Mouse (Mus musculus) liver, embryonic 11.5 days (tissue): ENCODE data around the gene Lce1i. TPM values are rescaled to one million over a fixed set of nuclear protein-coding genes. Genes with fewer than 3 reads are reported as not detected.

ENCODE experiments used
- ATAC-seq: fragments of 200-750 bp; cut with Nextera tagmentation; replicated peaks from 2 replicates; pipeline ENCODE4 v1.8.0; 2017; ENCODE audit warnings: moderate number of reproducible peaks, mild to moderate bottlenecking, moderate TSS enrichment, moderate library complexity; ENCODE audit not compliant: low FRiP score
- DNase-seq: peaks from one replicate; pipeline ENCODE4 v3.0.0-alpha.2; 2017; ENCODE audit warnings: low spot score
- H3K27ac ChIP-seq: fragments of 300-500 bp; sonication (generic); 2 replicates; pipeline ENCODE4 v1.5.1; 2014; ENCODE audit warnings: mild to moderate bottlenecking, low read depth, low read length, control low read depth
- H3K27me3 ChIP-seq: fragments of 300-500 bp; sonication (generic); replicated peaks from 2 replicates; pipeline ENCODE4 v1.6.1; 2014; ENCODE audit warnings: low read length, mixed read lengths; ENCODE audit not compliant: control insufficient read depth, insufficient read depth
- H3K36me3 ChIP-seq: fragments of 300-500 bp; sonication (generic); 2 replicates; pipeline ENCODE4 v1.6.1; 2014; ENCODE audit warnings: mild to moderate bottlenecking, low read length, moderate library complexity, mixed read lengths; ENCODE audit not compliant: control insufficient read depth, insufficient read depth
- H3K4me1 ChIP-seq: fragments of 300-500 bp; sonication (generic); replicated peaks from 2 replicates; pipeline ENCODE4 v1.6.1; 2014; ENCODE audit warnings: low read length, mixed read lengths; ENCODE audit not compliant: control insufficient read depth, insufficient read depth
- H3K4me2 ChIP-seq: fragments of 300-500 bp; sonication (generic); 2 replicates; pipeline ENCODE4 v1.6.1; 2014; ENCODE audit warnings: mild to moderate bottlenecking, control low read depth, moderate library complexity
- H3K4me3 ChIP-seq: fragments of 300-500 bp; sonication (generic); 2 replicates; pipeline ENCODE4 v1.5.1; 2014; ENCODE audit warnings: low read depth, low read length, control low read depth
- H3K9ac ChIP-seq: fragments of 300-500 bp; sonication (generic); 2 replicates; pipeline ENCODE4 v1.6.1; 2014; ENCODE audit warnings: low read depth, low read length, control low read depth
- H3K9me3 ChIP-seq: fragments of 300-500 bp; sonication (generic); 2 replicates; pipeline ENCODE4 v1.6.1; 2016; ENCODE audit warnings: low read length, inconsistent platforms, mixed read lengths; ENCODE audit not compliant: control insufficient read depth
- WGBS: fragments of 180-500 bp; shearing (Covaris S2); extraction: QIAGEN DNeasy Blood & Tissue Kit; methylation state at CpG from one replicate; pipeline ENCODE4 v1.1.7; 2014; 5-methylcytosine and 5-hydroxymethylcytosine counted together
- polyA plus RNA-seq: library from polyadenylated mRNA; unstranded; fragments of >200 nt; fragmentation: Nextera tagmentation; extraction: Ambion mirVana; gene quantifications from 2 replicates; pipeline ENCODE4 v1.2.1, GENCODE M21; 2014

The Lce1i gene
- polyA plus RNA-seq, 1 experiment from 2014 or later, result not detected

DNA sequence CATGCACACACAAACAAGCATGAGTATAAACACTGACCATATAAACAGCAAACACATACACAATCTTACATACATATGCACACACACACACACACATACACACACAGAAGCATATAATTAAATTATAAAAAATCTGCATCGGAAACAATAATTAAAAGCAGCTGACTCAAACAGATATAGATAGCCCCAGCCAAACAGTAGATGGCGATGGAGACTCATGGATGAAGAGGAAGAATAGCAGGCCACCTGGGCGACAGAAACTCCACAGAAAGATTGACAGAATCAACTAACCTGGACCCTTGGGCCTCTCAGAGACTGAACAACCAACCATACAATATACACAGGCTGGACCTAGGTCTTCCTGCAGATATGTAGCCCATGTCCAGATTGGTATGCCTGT, 25.5 kb downstream of the Lce1i start:
- ATAC-seq, result no peak
- H3K9ac ChIP-seq, result no peak overlapping the region
- no peaks in the 10 kb centered on the region for H3K9me3 ChIP-seq
- no peaks in the 10 kb centered on the region for H3K27me3 ChIP-seq
- 41% methylated on average over 3 of the region's 3 CpGs for WGBS
- no peak overlapping the region for H3K27ac ChIP-seq
- no peak overlapping the region for H3K4me2 ChIP-seq
- no peaks in the 10 kb centered on the region for H3K4me1 ChIP-seq
- DNase-seq, result no peak
- H3K4me3 ChIP-seq, result no peak overlapping the region
- no peaks in the 10 kb centered on the region for H3K36me3 ChIP-seq

DNA sequence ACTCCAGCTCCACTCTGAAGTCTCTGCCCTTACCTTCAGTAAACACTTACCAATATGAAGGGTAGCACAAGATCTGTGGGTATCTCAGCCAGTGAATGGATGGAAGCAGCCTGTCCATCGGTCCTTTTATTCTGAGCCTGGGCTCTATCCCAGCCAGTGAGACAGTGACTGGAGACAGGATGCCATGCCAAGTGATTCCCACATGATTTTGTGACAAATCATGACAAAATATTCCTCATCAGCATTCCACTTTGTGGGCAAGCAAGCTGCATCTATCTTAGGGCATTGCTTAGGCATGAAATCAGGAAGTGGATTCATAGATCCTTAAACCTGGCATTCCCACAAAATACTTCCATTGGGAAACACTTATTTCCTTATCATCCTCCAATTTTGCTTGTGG, 26.5 kb downstream of the Lce1i start, which contains the start of gene Lce1g:
TSS of gene Lce1g (minus strand) at position 101 of the 400 bp plus-strand sequence.
- no peak within 1 kb of the TSS for H3K27ac ChIP-seq
- H3K4me2 ChIP-seq, result no peak within 1 kb of the TSS
- no peaks in the 10 kb centered on the region for H3K36me3 ChIP-seq
- no peaks in the 10 kb centered on the region for H3K27me3 ChIP-seq
- no peak for DNase-seq
- no peaks in the 10 kb centered on the region for H3K4me1 ChIP-seq
- ATAC-seq, result no peak
- no peak within 1 kb of the TSS for H3K9ac ChIP-seq
- 70% methylated on average over 1 of the region's 1 CpGs for WGBS
- H3K4me3 ChIP-seq, result no peak within 1 kb of the TSS
- no peaks in the 10 kb centered on the region for H3K9me3 ChIP-seq

DNA sequence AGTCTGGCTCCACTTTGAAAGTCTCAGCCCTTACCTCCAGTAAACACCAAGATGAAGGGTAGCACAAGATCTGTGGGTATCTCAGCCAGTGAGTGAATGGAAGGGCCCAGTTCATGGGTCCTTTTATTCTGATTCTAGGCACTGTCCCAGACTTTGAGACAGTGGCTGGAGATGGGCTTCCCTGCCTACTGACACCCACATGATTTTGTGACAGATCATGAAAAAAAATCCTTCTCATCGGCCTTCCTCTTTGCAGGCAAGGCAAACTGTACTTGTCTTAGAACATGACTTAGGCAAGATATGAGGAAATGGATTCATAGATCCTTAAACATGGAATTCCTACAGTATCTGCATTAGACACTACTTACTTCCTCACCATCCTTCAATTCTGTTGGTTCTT, 39.7 kb downstream of the Lce1i start, which contains the start of gene Gm38119:
TSS of gene Gm38119 (minus strand) at position 101 of the 400 bp plus-strand sequence.
- H3K27ac ChIP-seq, result no peak within 1 kb of the TSS
- 46% methylated on average over 1 of the region's 1 CpGs for WGBS
- no peaks in the 10 kb centered on the region for H3K4me1 ChIP-seq
- H3K4me2 ChIP-seq, result no peak within 1 kb of the TSS
- no peaks in the 10 kb centered on the region for H3K9me3 ChIP-seq
- H3K9ac ChIP-seq, result no peak within 1 kb of the TSS
- no peak within 1 kb of the TSS for H3K4me3 ChIP-seq
- no peaks in the 10 kb centered on the region for H3K27me3 ChIP-seq
- no peaks in the 10 kb centered on the region for H3K36me3 ChIP-seq
- DNase-seq (no peak), ATAC-seq (no peak)

Other genes starting within 250 kb of the Lce1i start
- gene 2310046K23Rik, start 244.4 kb downstream of the Lce1i start, polyA plus RNA-seq, result not detected in 2 replicates
- gene Ivl, start 205.2 kb downstream of the Lce1i start, polyA plus RNA-seq, result 0.08 TPM in 1 of 2 replicates, not detected in the other
- gene Smcp, start 189.9 kb downstream of the Lce1i start, polyA plus RNA-seq, result 0.22 TPM in 1 of 2 replicates, not detected in the other
- gene 2210017I01Rik, start 171.4 kb downstream of the Lce1i start, polyA plus RNA-seq, result not detected in 2 replicates
- not detected in 2 replicates for gene Lce6a, start 157.2 kb downstream of the Lce1i start, polyA plus RNA-seq
- gene Lce1a1, start 130.6 kb downstream of the Lce1i start, polyA plus RNA-seq, result not detected in 2 replicates
- not detected in 2 replicates for gene Lce1b, start 122.0 kb downstream of the Lce1i start, polyA plus RNA-seq
- not detected in 2 replicates for gene Lce1a2, start 108.6 kb downstream of the Lce1i start, polyA plus RNA-seq
- gene Lce1c, start 99.7 kb downstream of the Lce1i start, polyA plus RNA-seq, result not detected in 2 replicates
- gene Lce1d, start 91.7 kb downstream of the Lce1i start, polyA plus RNA-seq, result not detected in 2 replicates
- not detected in 2 replicates for gene Lce1e, start 69.8 kb downstream of the Lce1i start, polyA plus RNA-seq
- not detected in 2 replicates for gene Lce1f, start 58.5 kb downstream of the Lce1i start, polyA plus RNA-seq
- not detected in 2 replicates for gene Gm38119, start 39.8 kb downstream of the Lce1i start, polyA plus RNA-seq
- not detected in 2 replicates for gene Lce1g, start 26.6 kb downstream of the Lce1i start, polyA plus RNA-seq
- gene Lce1h, start 13.8 kb downstream of the Lce1i start, polyA plus RNA-seq, result not detected in 2 replicates
- gene Lce1j, start 11.6 kb upstream of the Lce1i start, polyA plus RNA-seq, result not detected in 2 replicates
- gene Lce1k, start 29.0 kb upstream of the Lce1i start, polyA plus RNA-seq, result not detected in 2 replicates
- gene Kprp, start 48.3 kb upstream of the Lce1i start, polyA plus RNA-seq, result not detected in 2 replicates
- not detected in 2 replicates for gene Lce1l, start 72.4 kb upstream of the Lce1i start, polyA plus RNA-seq
- not detected in 2 replicates for gene 2310050C09Rik, start 91.3 kb upstream of the Lce1i start, polyA plus RNA-seq
- gene Lce3a, start 147.3 kb upstream of the Lce1i start, polyA plus RNA-seq, result not detected in 2 replicates
- gene Lce3b, start 154.1 kb upstream of the Lce1i start, polyA plus RNA-seq, result not detected in 2 replicates
- gene Lce3c, start 165.6 kb upstream of the Lce1i start, polyA plus RNA-seq, result not detected in 2 replicates
- gene Lce3d, start 178.5 kb upstream of the Lce1i start, polyA plus RNA-seq, result not detected in 2 replicates
- gene Lce3e, start 188.2 kb upstream of the Lce1i start, polyA plus RNA-seq, result not detected in 2 replicates
- not detected in 2 replicates for gene Lce3f, start 213.3 kb upstream of the Lce1i start, polyA plus RNA-seq
- 0.49 and 0.97 TPM in 2 replicates for gene Crct1, start 236.8 kb upstream of the Lce1i start, polyA plus RNA-seq
- gene Lce1m, start 240.2 kb upstream of the Lce1i start, polyA plus RNA-seq, result not detected in 2 replicates